Mouse (Mus musculus) CH12.LX (cell line): Measurements from ENCODE around the gene Akap10. TPM values are rescaled to one million over a fixed set of nuclear protein-coding genes. Genes with fewer than 3 reads are reported as not detected.

ENCODE experiments used
- DNase-seq: peaks from one replicate; pipeline ENCODE4 v3.0.0-alpha.2; 2013; ENCODE audit errors: extremely low read depth
- H3K27ac ChIP-seq: 2 replicates; pipeline ENCODE4 v1.5.1; 2012; ENCODE audit warnings: low read depth, mild to moderate bottlenecking, control low read depth, moderate library complexity; ENCODE audit not compliant: insufficient read depth
- H3K27me3 ChIP-seq: replicated peaks from 2 replicates; pipeline ENCODE3; 2012; ENCODE audit warnings: inconsistent platforms
- H3K36me3 ChIP-seq, 2 experiments: replicated peaks in 1 of 2; 2 replicates each; pipeline versions ENCODE3 to v1.6.1; 2012; ENCODE audit warnings: inconsistent platforms in 1 of 2, low read length in 1 of 2, mild to moderate bottlenecking in 1 of 2, mixed read lengths in 1 of 2, moderate library complexity in 1 of 2; ENCODE audit not compliant: control insufficient read depth in 1 of 2, insufficient read depth in 1 of 2
- H3K4me1 ChIP-seq, 2 experiments: 2 replicates each; pipeline ENCODE4 v1.6.1; 2012; ENCODE audit warnings: inconsistent platforms in 1 of 2, moderate library complexity in 1 of 2; ENCODE audit not compliant: insufficient read depth in 2 of 2, control insufficient read depth in 1 of 2
- H3K4me2 ChIP-seq: 2 replicates; pipeline ENCODE4 v1.6.1; 2012; ENCODE audit warnings: low read depth, mild to moderate bottlenecking, control low read depth; ENCODE audit not compliant: poor library complexity, insufficient read depth, severe bottlenecking
- H3K4me3 ChIP-seq, 3 experiments: fragments of 150-350 bp in 1 of 3; sonication (generic) in 1 of 3; replicated peaks in 1 of 3; 2 replicates each; pipeline versions ENCODE3 to v1.5.1; 2011 to 2012; ENCODE audit warnings: low read depth in 2 of 3, low read length in 2 of 3, mild to moderate bottlenecking in 2 of 3, moderate library complexity in 2 of 3, control low read depth in 1 of 3, improper control_type of control experiment in 1 of 3, inconsistent platforms in 1 of 3, mixed read lengths in 1 of 3; ENCODE audit not compliant: poor library complexity in 1 of 3
- H3K79me2 ChIP-seq: replicated peaks from 2 replicates; pipeline ENCODE4 v1.6.1; 2012; ENCODE audit warnings: mild to moderate bottlenecking, moderate library complexity; ENCODE audit not compliant: control insufficient read depth, poor library complexity, insufficient read depth, severe bottlenecking; ENCODE audit errors: extremely low read depth
- H3K9ac ChIP-seq: 2 replicates; pipeline ENCODE4 v1.6.1; 2012; ENCODE audit warnings: low read depth, mild to moderate bottlenecking, control low read depth, moderate library complexity; ENCODE audit not compliant: insufficient read depth
- H3K9me3 ChIP-seq: replicated peaks from 2 replicates; pipeline ENCODE3; 2012; ENCODE audit warnings: low read length, inconsistent platforms, mixed read lengths
- BHLHE40 ChIP-seq: IDR thresholded peaks from 2 replicates; pipeline ENCODE4 v1.6.1; 2011; ENCODE audit warnings: mild to moderate bottlenecking, low read depth, low read length, improper control_type of control experiment
- CHD1 ChIP-seq: IDR thresholded peaks from 2 replicates; pipeline ENCODE4 v1.6.1; 2012; ENCODE audit warnings: low read depth, low read length, improper control_type of control experiment, inconsistent platforms
- E2F4 ChIP-seq: IDR thresholded peaks from 2 replicates; pipeline ENCODE4 v1.6.1; 2011; ENCODE audit warnings: low read depth, low read length, improper control_type of control experiment; ENCODE audit not compliant: insufficient replicate concordance
- ELF1 ChIP-seq: IDR thresholded peaks from 2 replicates; pipeline ENCODE4 v1.6.1; 2014; ENCODE audit warnings: low read depth, mild to moderate bottlenecking, inconsistent platforms, low read length, improper control_type of control experiment
- EP300 ChIP-seq: IDR thresholded peaks from 2 replicates; pipeline ENCODE4 v1.6.1; 2011; ENCODE audit warnings: low read length, improper control_type of control experiment
- ETS1 ChIP-seq: conservative IDR thresholded peaks from 2 replicates; pipeline ENCODE4 v1.6.1; 2012; ENCODE audit warnings: low read depth, mild to moderate bottlenecking, inconsistent platforms, low read length, improper control_type of control experiment, moderate library complexity
- HCFC1 ChIP-seq: IDR thresholded peaks from 2 replicates; pipeline ENCODE4 v1.6.1; 2012; ENCODE audit warnings: low read depth, mild to moderate bottlenecking, inconsistent platforms, low read length, improper control_type of control experiment
- IRF4 ChIP-seq: IDR thresholded peaks from 2 replicates; pipeline ENCODE4 v1.6.1; 2014; ENCODE audit warnings: low read depth, mild to moderate bottlenecking, inconsistent platforms, low read length, improper control_type of control experiment
- KAT2A ChIP-seq: IDR thresholded peaks from 2 replicates; pipeline ENCODE4 v1.6.1; 2012; ENCODE audit warnings: low read length, improper control_type of control experiment, inconsistent platforms; ENCODE audit not compliant: insufficient replicate concordance
- MAZ ChIP-seq: IDR thresholded peaks from 2 replicates; pipeline ENCODE4 v1.6.1; 2012; ENCODE audit warnings: low read depth, mild to moderate bottlenecking, inconsistent platforms, low read length, improper control_type of control experiment, moderate library complexity
- MXI1 ChIP-seq: IDR thresholded peaks from 2 replicates; pipeline ENCODE4 v1.6.1; 2011; ENCODE audit warnings: mild to moderate bottlenecking, low read depth, low read length, improper control_type of control experiment
- NELFE ChIP-seq: IDR thresholded peaks from 2 replicates; pipeline ENCODE4 v1.6.1; 2011; ENCODE audit warnings: low read depth, low read length, improper control_type of control experiment
- RAD21 ChIP-seq: IDR thresholded peaks from 2 replicates; pipeline ENCODE4 v1.6.1; 2011; ENCODE audit warnings: low read depth, mild to moderate bottlenecking, low read length, improper control_type of control experiment, moderate library complexity
- RCOR1 ChIP-seq: conservative IDR thresholded peaks from 2 replicates; pipeline ENCODE4 v1.6.1; 2012; ENCODE audit warnings: low read depth, mild to moderate bottlenecking, inconsistent platforms, low read length, improper control_type of control experiment
- SMC3 ChIP-seq: IDR thresholded peaks from 2 replicates; pipeline ENCODE4 v1.6.1; 2011; ENCODE audit warnings: low read depth, low read length, improper control_type of control experiment
- UBTF ChIP-seq: IDR thresholded peaks from 2 replicates; pipeline ENCODE4 v1.6.1; 2012; ENCODE audit warnings: low read depth, mild to moderate bottlenecking, inconsistent platforms, low read length, improper control_type of control experiment, moderate library complexity
- USF1 ChIP-seq: IDR thresholded peaks from 2 replicates; pipeline ENCODE4 v1.6.1; 2014; ENCODE audit warnings: low read depth, mild to moderate bottlenecking, inconsistent platforms, low read length, improper control_type of control experiment
- USF2 ChIP-seq: conservative IDR thresholded peaks from 2 replicates; pipeline ENCODE4 v1.6.1; 2011; ENCODE audit warnings: low read depth, low read length, improper control_type of control experiment
- ZC3H11A ChIP-seq: IDR thresholded peaks from 2 replicates; pipeline ENCODE4 v1.6.1; 2012; ENCODE audit warnings: low read depth, mild to moderate bottlenecking, inconsistent platforms, low read length, improper control_type of control experiment
- ZKSCAN1 ChIP-seq: IDR thresholded peaks from 2 replicates; pipeline ENCODE4 v1.6.1; 2012; ENCODE audit warnings: low read depth, inconsistent platforms, low read length, improper control_type of control experiment, borderline replicate concordance
- ZMIZ1 ChIP-seq: IDR thresholded peaks from 2 replicates; pipeline ENCODE4 v1.6.1; 2012; ENCODE audit warnings: low read depth, mild to moderate bottlenecking, inconsistent platforms, low read length, improper control_type of control experiment
- ZNF384 ChIP-seq: IDR thresholded peaks from 2 replicates; pipeline ENCODE4 v1.6.1; 2012; ENCODE audit warnings: low read depth, low read length, improper control_type of control experiment, inconsistent platforms
- dilution Hi-C: fragments of 300-500 bp; cut with MboI; formaldehyde crosslinking; loops from 2 replicates; pipeline ENCODE4 v1.14.3; 2020; ENCODE audit warnings: low sequenced_read_pairs; ENCODE audit not compliant: extremely low pct_unique_long_range_greater_than_20kb, extremely low pct_ligation_motif_present
- in situ Hi-C: fragments of 300-500 bp; cut with MboI; formaldehyde crosslinking; loops from 3 replicates; pipeline ENCODE4 v1.14.3; 2019; ENCODE audit warnings: low sequenced_read_pairs, low pct_ligation_motif_present, low pct_unique_long_range_greater_than_20kb, mixed read lengths
- polyA plus RNA-seq: library from polyadenylated mRNA; unstranded; fragments of >175 nt; gene quantifications from 2 replicates; pipeline ENCODE4 v1.2.1, GENCODE M21; 2012; ENCODE audit warnings: low read depth; ENCODE audit not compliant: insufficient read length
- total RNA-seq, 2 experiments: library from RNA; depleted of rRNA; stranded (reverse); fragments of 300-350 nt in 1 of 2; fragments of >200 nt in 1 of 2; gene quantifications; 2 replicates each; pipeline ENCODE4 v1.2.3; 2012 to 2014

Akap10 gene
- total and polyA plus RNA-seq, 3 experiments = 24.1 to 38.4 (median 25.3) TPM

- no peak overlapping the region for H3K9ac ChIP-seq
- in situ Hi-C loops = no loop called here
- peaks cover 2% of the 10 kb centered on the region for H3K9me3 ChIP-seq
- H3K36me3 ChIP-seq = no peaks in the 10 kb centered on the region
- no peak for DNase-seq
- TF ChIP-seq IRF4 (no peak), MAZ (no peak), USF1 (no peak), ZC3H11A (no peak), ETS1 (no peak), UBTF (no peak), ZMIZ1 (no peak), MXI1 (no peak), ELF1 (no peak), ZKSCAN1 (no peak), KAT2A (no peak), E2F4 (no peak), RAD21 (no peak), EP300 (no peak), SMC3 (no peak), ZNF384 (no peak), USF2 (no peak), RCOR1 (no peak), NELFE (no peak), CHD1 (no peak)
- H3K79me2 ChIP-seq = no peaks in the 10 kb centered on the region
- dilution Hi-C loops = no loop called here
- peaks cover 2% of the 10 kb centered on the region for H3K27me3 ChIP-seq
- H3K4me1 ChIP-seq = peaks cover 7 to 12% of the 10 kb centered on the region in 2 experiments
- H3K4me2 ChIP-seq = no peak overlapping the region
- H3K27ac ChIP-seq = no peak overlapping the region
- no peak overlapping the region for H3K4me3 ChIP-seq
These were observed 45.7 kb upstream of the Akap10 start for GRCm38 (mm10) chr11:61975783-61976182.

DNA sequence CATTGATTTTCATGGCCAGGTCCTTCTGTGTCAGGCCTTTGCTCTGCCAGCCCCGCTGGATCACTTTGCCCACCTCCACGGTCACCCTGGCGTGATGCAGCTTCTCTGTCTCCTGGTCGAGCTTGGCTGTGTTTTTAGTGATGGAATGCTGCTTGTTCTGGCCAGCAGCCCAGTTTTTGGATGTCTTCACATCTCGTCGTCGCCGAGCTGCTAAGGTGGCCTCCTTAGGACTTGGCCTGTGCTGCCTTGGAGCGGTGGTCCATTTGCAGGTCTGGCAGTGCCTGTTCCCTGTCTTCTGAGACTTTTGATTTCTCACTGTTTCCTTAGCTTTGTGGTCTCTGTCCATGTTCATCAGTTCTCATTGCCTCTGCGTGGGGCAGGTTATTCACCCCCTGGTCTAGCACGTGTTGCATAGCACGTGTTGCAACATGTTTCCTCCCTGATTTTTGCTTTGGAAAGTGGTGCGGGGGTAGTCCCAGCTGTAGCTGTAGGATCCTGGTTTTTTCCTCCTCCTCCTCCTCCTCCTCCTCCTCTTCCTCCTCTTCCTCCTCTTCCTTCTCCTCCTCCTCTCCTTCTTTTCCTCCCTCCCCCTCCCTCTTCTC, 44.2 kb upstream of the Akap10 start:
- TF ChIP-seq BHLHE40 (0 out of 2 replicates have a peak, but pooled peaks have one; percentile 8), HCFC1 (no peak)
- H3K79me2 ChIP-seq = no peaks in the 10 kb centered on the region
- no peaks in the 10 kb centered on the region for H3K36me3 ChIP-seq
- dilution Hi-C loops (no loop called here), in situ Hi-C loops (no loop called here)
- H3K4me1 ChIP-seq = peaks cover 7 to 15% of the 10 kb centered on the region in 2 experiments
- H3K9me3 ChIP-seq = no peaks in the 10 kb centered on the region
- no peak for DNase-seq
- no peak overlapping the region for H3K4me2 ChIP-seq
- H3K27me3 ChIP-seq = peaks cover 2% of the 10 kb centered on the region
- no peak overlapping the region for H3K4me3 ChIP-seq
- H3K9ac ChIP-seq = no peak overlapping the region
- H3K27ac ChIP-seq = no peak overlapping the region
